Mouse (Mus musculus): ENCODE measurements at regions not wholly inside any gene's neighbourhood (a gene's known extent, or its start where the extent isn't known, plus 50 kb on each side); places are given as distances from the start of the nearest gene placed in this dataset.

GRCm38 (mm10) chr11:19219476-19219875 is 200.7 kb upstream of the Meis1 start:
- no peaks in the 10 kb centered on the region for H3K4me1 ChIP-seq (ENCODE audit: control insufficient read depth, insufficient read depth, low read length)
- H3K27ac ChIP-seq (ENCODE audit: insufficient read depth, low read length): no peak overlapping the region
- TF ChIP-seq POLR2A (IDR thresholded peaks at IDR 0.05; ENCODE audit: borderline replicate concordance, insufficient read depth, low read length): no peak
- TF ChIP-seq CTCF (IDR thresholded peaks at IDR 0.05; ENCODE audit: borderline replicate concordance, insufficient read depth, low read depth, low read length): no peak
- 37% methylated on average over 3 of the region's 3 CpGs for WGBS
- H3K27me3 ChIP-seq (ENCODE audit: control insufficient read depth, insufficient read depth, low read length): no peaks in the 10 kb centered on the region
- H3K4me3 ChIP-seq (replicated peaks; ENCODE audit: insufficient read depth, low read depth, low read length): no peak overlapping the region
- DNase-seq: no peak

DNA sequence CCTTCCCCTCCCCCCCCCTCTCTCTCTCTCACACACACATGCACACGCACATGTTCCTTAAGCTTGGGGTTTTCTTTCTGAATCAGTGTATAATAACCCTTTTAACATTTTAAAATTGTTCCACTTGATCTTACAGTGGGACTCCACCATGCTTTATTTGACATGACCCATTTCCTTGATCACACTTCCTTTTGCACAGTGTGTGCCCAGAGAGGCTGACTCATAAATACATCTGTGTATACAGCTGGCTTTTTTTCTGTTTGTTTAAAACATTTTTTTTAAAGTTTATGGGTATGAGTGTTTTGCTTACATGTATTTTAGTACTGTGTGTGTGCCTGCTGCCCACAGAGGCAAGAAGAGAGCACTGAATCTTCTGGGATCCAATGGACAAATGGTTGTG is 202.7 kb upstream of the Meis1 start:
- no peak overlapping the region for H3K4me3 ChIP-seq (replicated peaks; ENCODE audit: insufficient read depth, low read depth, low read length)
- no CpG with 5 or more reads among the region's 1 CpGs for WGBS
- H3K27me3 ChIP-seq (ENCODE audit: control insufficient read depth, insufficient read depth, low read length): no peaks in the 10 kb centered on the region
- H3K4me1 ChIP-seq (ENCODE audit: control insufficient read depth, insufficient read depth, low read length): no peaks in the 10 kb centered on the region
- no peak for DNase-seq
- no peak overlapping the region for H3K27ac ChIP-seq (ENCODE audit: insufficient read depth, low read length)
- TF ChIP-seq CTCF (IDR thresholded peaks at IDR 0.05; ENCODE audit: borderline replicate concordance, insufficient read depth, low read depth, low read length) (no peak), POLR2A (IDR thresholded peaks at IDR 0.05; ENCODE audit: borderline replicate concordance, insufficient read depth, low read length) (no peak)

DNA sequence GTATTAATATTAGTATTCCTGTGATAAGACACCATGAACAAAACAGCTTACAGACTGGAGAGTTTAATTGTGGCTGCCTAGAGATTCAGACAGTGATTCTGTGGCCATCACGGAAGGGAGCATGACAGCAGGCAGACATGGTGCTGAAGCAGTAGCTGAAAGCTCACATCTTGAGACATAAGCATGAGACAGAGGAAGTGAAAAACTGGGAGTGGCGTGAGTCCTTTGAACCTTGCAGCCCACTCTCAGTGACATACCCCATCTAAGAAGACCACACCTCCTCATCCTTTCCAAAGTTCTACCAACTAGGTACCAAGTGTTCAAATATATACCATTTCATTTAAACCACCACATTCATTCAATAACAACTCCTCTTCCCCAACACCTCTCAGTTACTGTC is 208.0 kb upstream of the Meis1 start:
- DNase-seq: no peak
- TF ChIP-seq POLR2A (IDR thresholded peaks at IDR 0.05; ENCODE audit: borderline replicate concordance, insufficient read depth, low read length) (no peak), CTCF (IDR thresholded peaks at IDR 0.05; ENCODE audit: borderline replicate concordance, insufficient read depth, low read depth, low read length) (no peak)
- H3K27me3 ChIP-seq (ENCODE audit: control insufficient read depth, insufficient read depth, low read length): no peaks in the 10 kb centered on the region
- no peak overlapping the region for H3K4me3 ChIP-seq (replicated peaks; ENCODE audit: insufficient read depth, low read depth, low read length)
- no peaks in the 10 kb centered on the region for H3K4me1 ChIP-seq (ENCODE audit: control insufficient read depth, insufficient read depth, low read length)
- WGBS: 91% methylated on average over 2 of the region's 2 CpGs
- H3K27ac ChIP-seq (ENCODE audit: insufficient read depth, low read length): no peak overlapping the region

DNA sequence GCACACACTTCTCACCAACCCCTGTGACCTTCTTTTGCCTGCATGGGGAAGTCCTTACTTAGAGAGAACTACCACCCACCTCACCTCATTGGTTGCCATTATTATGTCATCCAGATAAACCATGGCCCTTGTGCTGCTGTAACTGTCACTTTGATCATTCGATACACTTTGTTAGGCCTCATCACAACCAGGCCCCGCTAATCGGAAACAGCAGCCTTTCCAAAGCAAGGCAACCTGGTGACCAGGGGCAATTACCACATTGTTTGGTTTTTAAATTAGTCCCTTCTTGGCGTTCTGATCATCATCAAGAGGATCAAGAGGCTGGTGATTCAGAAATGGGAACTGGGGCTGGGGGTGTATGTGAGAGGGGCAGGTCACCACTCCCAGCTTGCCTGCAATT is 208.9 kb upstream of the Meis1 start:
- no peak for DNase-seq
- no peak for TF ChIP-seq POLR2A (IDR thresholded peaks at IDR 0.05; ENCODE audit: borderline replicate concordance, insufficient read depth, low read length)
- Histone ChIP-seq H3K4me3 (replicated peaks; ENCODE audit: insufficient read depth, low read depth, low read length) (no peak overlapping the region), H3K4me1 (ENCODE audit: control insufficient read depth, insufficient read depth, low read length) (no peaks in the 10 kb centered on the region), H3K27me3 (ENCODE audit: control insufficient read depth, insufficient read depth, low read length) (no peaks in the 10 kb centered on the region), H3K27ac (ENCODE audit: insufficient read depth, low read length) (no peak overlapping the region)
- WGBS: 82% methylated on average over 4 of the region's 4 CpGs

- Histone ChIP-seq H3K4me3 (replicated peaks; ENCODE audit: insufficient read depth, low read depth, low read length) (no peak overlapping the region), H3K27me3 (ENCODE audit: control insufficient read depth, insufficient read depth, low read length) (no peaks in the 10 kb centered on the region), H3K4me1 (ENCODE audit: control insufficient read depth, insufficient read depth, low read length) (no peaks in the 10 kb centered on the region), H3K27ac (ENCODE audit: insufficient read depth, low read length) (no peak overlapping the region)
- DNase-seq: no peak
- 89% methylated on average over 11 of the region's 11 CpGs for WGBS
- TF ChIP-seq CTCF (IDR thresholded peaks at IDR 0.05; ENCODE audit: borderline replicate concordance, insufficient read depth, low read depth, low read length) (no peak), POLR2A (IDR thresholded peaks at IDR 0.05; ENCODE audit: borderline replicate concordance, insufficient read depth, low read length) (no peak)
Observed at GRCm38 (mm10) chr11:19246390-19247114, 227.8 kb upstream of the Meis1 start.

- Histone ChIP-seq H3K4me3 (replicated peaks; ENCODE audit: insufficient read depth, low read depth, low read length) (no peak overlapping the region), H3K27me3 (ENCODE audit: control insufficient read depth, insufficient read depth, low read length) (no peaks in the 10 kb centered on the region), H3K27ac (ENCODE audit: insufficient read depth, low read length) (no peak overlapping the region), H3K4me1 (ENCODE audit: control insufficient read depth, insufficient read depth, low read length) (no peaks in the 10 kb centered on the region)
- no peak for TF ChIP-seq POLR2A (IDR thresholded peaks at IDR 0.05; ENCODE audit: borderline replicate concordance, insufficient read depth, low read length)
- TF ChIP-seq CTCF (IDR thresholded peaks at IDR 0.05; ENCODE audit: borderline replicate concordance, insufficient read depth, low read depth, low read length): no peak
- DNase-seq: no peak
- 86% methylated on average over 5 of the region's 5 CpGs for WGBS
Observed at GRCm38 (mm10) chr11:19253605-19254004, 234.8 kb upstream of the Meis1 start.

DNA sequence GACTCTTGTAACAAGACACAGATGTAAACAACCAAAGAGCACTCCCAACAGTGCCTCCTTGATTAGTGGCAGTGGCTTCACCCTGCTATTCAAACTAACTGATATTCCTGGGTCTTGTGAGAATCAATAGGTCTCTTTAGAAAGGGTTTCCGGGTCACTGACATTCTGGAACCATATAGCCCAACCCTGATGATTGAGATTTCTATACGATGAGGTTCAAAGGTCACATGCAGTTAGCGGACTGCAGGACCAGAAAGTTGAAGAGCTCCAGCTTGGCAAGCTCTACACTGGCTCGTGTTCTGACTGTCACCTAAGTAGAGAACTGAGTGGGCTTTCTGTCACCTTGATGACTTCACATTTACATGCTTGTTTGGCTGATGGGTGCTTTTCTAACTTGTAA is 235.4 kb upstream of the Meis1 start:
- H3K27me3 ChIP-seq (ENCODE audit: control insufficient read depth, insufficient read depth, low read length): no peaks in the 10 kb centered on the region
- whole genome bisulfite sequencing: 57% methylated on average over 4 of the region's 4 CpGs
- no peak overlapping the region for H3K27ac ChIP-seq (ENCODE audit: insufficient read depth, low read length)
- DNase-seq: no peak
- H3K4me1 ChIP-seq (ENCODE audit: control insufficient read depth, insufficient read depth, low read length): no peaks in the 10 kb centered on the region
- no peak for TF ChIP-seq POLR2A (IDR thresholded peaks at IDR 0.05; ENCODE audit: borderline replicate concordance, insufficient read depth, low read length)
- no peak for TF ChIP-seq CTCF (IDR thresholded peaks at IDR 0.05; ENCODE audit: borderline replicate concordance, insufficient read depth, low read depth, low read length)
- H3K4me3 ChIP-seq (replicated peaks; ENCODE audit: insufficient read depth, low read depth, low read length): no peak overlapping the region

- Histone ChIP-seq H3K27ac (ENCODE audit: insufficient read depth, low read length) (no peak overlapping the region), H3K27me3 (ENCODE audit: control insufficient read depth, insufficient read depth, low read length) (no peaks in the 10 kb centered on the region), H3K4me1 (ENCODE audit: control insufficient read depth, insufficient read depth, low read length) (no peaks in the 10 kb centered on the region; the same call in 1 of the 2 replicates), H3K4me3 (replicated peaks; ENCODE audit: insufficient read depth, low read depth, low read length) (no peak overlapping the region)
- DNase-seq: no peak
- TF ChIP-seq CTCF (IDR thresholded peaks at IDR 0.05; ENCODE audit: borderline replicate concordance, insufficient read depth, low read depth, low read length) (no peak), POLR2A (IDR thresholded peaks at IDR 0.05; ENCODE audit: borderline replicate concordance, insufficient read depth, low read length) (no peak)
- WGBS: 78% methylated on average over 4 of the region's 4 CpGs
Observed at GRCm38 (mm10) chr11:19257549-19257948, 238.8 kb upstream of the Meis1 start.

Measured in cerebellum, adult 2 months (tissue).